Mouse (Mus musculus): ENCODE data around the gene Filip1. TPM values are rescaled to one million over a fixed set of nuclear protein-coding genes. Genes with fewer than 3 reads are reported as not detected.

Filip1 gene
- total and polyA plus RNA-seq, 3 experiments, result not detected

DNA sequence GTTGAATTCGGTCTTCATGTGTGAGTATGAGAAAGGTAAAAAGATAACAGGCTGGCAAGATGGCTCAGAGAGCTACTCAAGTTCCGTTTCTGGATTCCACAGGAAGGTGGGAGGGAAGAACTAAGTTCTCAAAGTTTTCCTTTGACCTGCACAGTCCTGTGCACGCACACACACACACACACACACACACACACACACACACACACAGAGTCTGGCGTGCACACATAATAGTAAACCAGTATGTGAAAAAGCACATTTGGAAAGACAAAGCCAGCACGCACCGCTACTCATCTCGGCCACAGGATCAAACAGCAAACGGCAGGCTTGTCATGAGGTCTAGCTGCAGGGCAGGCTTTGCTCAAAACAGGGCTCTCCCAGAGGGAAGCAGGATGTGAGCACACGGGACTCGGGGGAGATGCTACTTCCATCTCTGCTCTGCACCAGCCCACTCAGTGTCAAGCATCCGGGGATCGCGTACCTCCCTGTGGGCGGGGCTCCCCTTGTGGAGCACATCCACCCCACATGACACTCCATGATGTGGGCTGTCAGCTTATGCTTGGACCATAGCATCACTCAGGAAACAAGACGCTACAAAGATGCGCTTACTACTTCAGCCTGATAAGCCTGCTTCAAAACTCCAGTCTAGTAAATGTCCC is 50.9 kb downstream of the Filip1 start:
- no peak for DNase-seq (ENCODE audit: low read depth, low spot score)
- Histone ChIP-seq H3K9me3 (replicated peaks; ENCODE audit: insufficient read depth, low read length) (no peaks in the 10 kb centered on the region), H3K4me3 (ENCODE audit: control insufficient read depth in 1 of 2, insufficient read depth in 1 of 2, low read depth in 2 of 2, low read length in 2 of 2) (no peak overlapping the region), H3K36me3 (ENCODE audit: control insufficient read depth in 1 of 2, insufficient read depth in 2 of 2, low read length in 2 of 2) (no peaks in the 10 kb centered on the region), H3K9ac (ENCODE audit: control insufficient read depth, low read depth, low read length, poor library complexity, severe bottlenecking) (no peak overlapping the region), H3K79me2 (ENCODE audit: control insufficient read depth, insufficient read depth, low read length, poor library complexity) (no peaks in the 10 kb centered on the region), H3K27me3 (ENCODE audit: control insufficient read depth in 1 of 2, insufficient read depth in 2 of 2, low read length in 2 of 2) (no peaks in the 10 kb centered on the region; a peak in 1 of 4 replicates), H3K4me1 (ENCODE audit: control insufficient read depth in 1 of 2, insufficient read depth in 2 of 2, low read length in 2 of 2) (no peaks in the 10 kb centered on the region), H3K27ac (ENCODE audit: control insufficient read depth, low read depth, low read length) (no peak overlapping the region)
- no peak for TF ChIP-seq CHD2 (IDR thresholded peaks at IDR 0.05; ENCODE audit: low read length)
- no peak for TF ChIP-seq GATA1 (IDR thresholded peaks at IDR 0.05; ENCODE audit: low read depth, low read length)
- no peak for TF ChIP-seq MYB (IDR thresholded peaks at IDR 0.05; ENCODE audit: low read depth, low read length)
- no peak for TF ChIP-seq GABPA (IDR thresholded peaks at IDR 0.05; ENCODE audit: low read depth, low read length)
- no peak for TF ChIP-seq SMC3 (IDR thresholded peaks at IDR 0.05; ENCODE audit: low read depth, low read length)
- no peak for TF ChIP-seq CTCF (IDR thresholded peaks at IDR 0.05 in 2 of 3, conservative IDR thresholded peaks at IDR 0.05 in 1 of 3; ENCODE audit: control insufficient read depth in 1 of 3, insufficient read depth in 1 of 3, low read depth in 2 of 3, low read length in 3 of 3, poor library complexity in 1 of 3, severe bottlenecking in 1 of 3)
- no peak for TF ChIP-seq ZMIZ1 (IDR thresholded peaks at IDR 0.05; ENCODE audit: low read depth, low read length)
- no peak for TF ChIP-seq ETS1 (IDR thresholded peaks at IDR 0.05; ENCODE audit: low read depth, low read length)
- no peak for TF ChIP-seq MAX (IDR thresholded peaks at IDR 0.05; ENCODE audit: low read length)

- Histone ChIP-seq H3K4me1 (ENCODE audit: control insufficient read depth in 1 of 2, insufficient read depth in 2 of 2, low read length in 2 of 2) (no peaks in the 10 kb centered on the region), H3K9me3 (replicated peaks; ENCODE audit: insufficient read depth, low read length) (no peaks in the 10 kb centered on the region), H3K79me2 (ENCODE audit: control insufficient read depth, insufficient read depth, low read length, poor library complexity) (no peaks in the 10 kb centered on the region), H3K27me3 (ENCODE audit: control insufficient read depth in 1 of 2, insufficient read depth in 2 of 2, low read length in 2 of 2) (no peaks in the 10 kb centered on the region; a peak in 1 of 4 replicates), H3K27ac (ENCODE audit: control insufficient read depth, low read depth, low read length) (no peak overlapping the region), H3K9ac (ENCODE audit: control insufficient read depth, low read depth, low read length, poor library complexity, severe bottlenecking) (no peak overlapping the region), H3K4me3 (ENCODE audit: control insufficient read depth in 1 of 2, insufficient read depth in 1 of 2, low read depth in 2 of 2, low read length in 2 of 2) (no peak overlapping the region), H3K36me3 (ENCODE audit: control insufficient read depth in 1 of 2, insufficient read depth in 2 of 2, low read length in 2 of 2) (no peaks in the 10 kb centered on the region)
- TF ChIP-seq ZNF384 (IDR thresholded peaks at IDR 0.05; ENCODE audit: low read depth, low read length), result no peak
- TF ChIP-seq ZC3H11A (IDR thresholded peaks at IDR 0.05; ENCODE audit: low read depth, low read length), result no peak
- no peak for TF ChIP-seq E2F4 (IDR thresholded peaks at IDR 0.05; ENCODE audit: borderline replicate concordance, low read depth, low read length)
- no peak for TF ChIP-seq HCFC1 (IDR thresholded peaks at IDR 0.05; ENCODE audit: low read depth, low read length)
- TF ChIP-seq NRF1 (IDR thresholded peaks at IDR 0.05; ENCODE audit: insufficient read depth, low read depth, low read length, poor library complexity, severe bottlenecking), result no peak
- no peak for TF ChIP-seq MEF2A (IDR thresholded peaks at IDR 0.05; ENCODE audit: extremely low read depth, insufficient replicate concordance, low read depth, low read length, poor library complexity, severe bottlenecking)
- no peak for TF ChIP-seq CHD2 (IDR thresholded peaks at IDR 0.05; ENCODE audit: low read length)
- no peak for DNase-seq (ENCODE audit: low read depth, low spot score)
These were observed 52.2 kb downstream of the Filip1 start for GRCm38 (mm10) chr9:79960453-79960852.

Data from MEL (cell line).